Mouse (Mus musculus): ENCODE measurements around the gene Pi4ka. TPM values are rescaled to one million over a fixed set of nuclear protein-coding genes. Genes with fewer than 3 reads are reported as not detected.
A peak's percentile ranks its signal among the peaks of the same experiment; 100 is the strongest.
"Not testable (repeated sequence)": the region's sequence is repeated elsewhere in the genome, so short reads cannot be mapped to it uniquely, and the experiment has no call there.

Pi4ka gene
- polyA plus RNA-seq, 1 experiment from 2014 or later, result 39.7 TPM

GRCm38 (mm10) chr16:17243731-17244130 lies 162.4 kb downstream of the Pi4ka start:
- H3K36me3 ChIP-seq, result no peaks in the 10 kb centered on the region
- peaks cover 40% of the 10 kb centered on the region for H3K4me1 ChIP-seq
- no peak overlapping the region for H3K4me2 ChIP-seq
- 55% methylated on average over 1 of the region's 1 CpGs for WGBS
- no peak overlapping the region for H3K9ac ChIP-seq
- no peak overlapping the region; the same call in 1 of the 2 replicates for H3K27ac ChIP-seq
- no peak for ATAC-seq (replicated peaks; ENCODE audit: low FRiP score)
- H3K9me3 ChIP-seq (replicated peaks), result no peaks in the 10 kb centered on the region
- H3K27me3 ChIP-seq, result no peaks in the 10 kb centered on the region
- no peak overlapping the region for H3K4me3 ChIP-seq (replicated peaks)

GRCm38 (mm10) chr16:17239409-17239808 lies 166.7 kb downstream of the Pi4ka start:
- 77% methylated on average over 2 of the region's 2 CpGs for WGBS
- H3K4me2 ChIP-seq, result no peak overlapping the region
- H3K27ac ChIP-seq, result no peak overlapping the region
- H3K4me1 ChIP-seq, result peaks cover 60% of the 10 kb centered on the region
- H3K36me3 ChIP-seq, result no peaks in the 10 kb centered on the region
- no peak overlapping the region for H3K4me3 ChIP-seq (replicated peaks)
- H3K27me3 ChIP-seq, result no peaks in the 10 kb centered on the region
- no peaks in the 10 kb centered on the region for H3K9me3 ChIP-seq (replicated peaks)
- H3K9ac ChIP-seq, result no peak overlapping the region
- ATAC-seq (replicated peaks; ENCODE audit: low FRiP score), result no peak

GRCm38 (mm10) chr16:17237634-17238033 lies 168.5 kb downstream of the Pi4ka start:
- WGBS, result 78% methylated on average over 3 of the region's 3 CpGs
- no peak for ATAC-seq (replicated peaks; ENCODE audit: low FRiP score)
- no peak overlapping the region for H3K4me2 ChIP-seq
- H3K4me3 ChIP-seq (replicated peaks), result no peak overlapping the region
- no peaks in the 10 kb centered on the region for H3K27me3 ChIP-seq
- no peaks in the 10 kb centered on the region for H3K9me3 ChIP-seq (replicated peaks)
- peaks cover 58% of the 10 kb centered on the region for H3K4me1 ChIP-seq
- H3K9ac ChIP-seq, result no peak overlapping the region
- no peak overlapping the region for H3K27ac ChIP-seq
- no peaks in the 10 kb centered on the region for H3K36me3 ChIP-seq

GRCm38 (mm10) chr16:17234916-17235665 lies 171.0 kb downstream of the Pi4ka start:
- peak overlapping the region; percentile 52 for H3K27ac ChIP-seq
- 29% methylated on average over 9 of the region's 9 CpGs for WGBS
- H3K9ac ChIP-seq, result peak overlapping the region; percentile 91

GRCm38 (mm10) chr16:17234499-17234895 lies 171.6 kb downstream of the Pi4ka start:
- Histone ChIP-seq H3K4me2 (peak overlapping the region; percentile 92), H3K9me3 (replicated peaks) (no peaks in the 10 kb centered on the region), H3K9ac (peak overlapping the region; percentile 91), H3K27me3 (no peaks in the 10 kb centered on the region), H3K27ac (peak overlapping the region; percentile 90), H3K36me3 (no peaks in the 10 kb centered on the region), H3K4me1 (peaks cover 49% of the 10 kb centered on the region), H3K4me3 (replicated peaks) (peak overlapping the region; percentile 91)
- ATAC-seq (replicated peaks; ENCODE audit: low FRiP score), result no peak
- 3% methylated on average over 12 of the region's 12 CpGs for WGBS

More at GRCm38 (mm10) chr16:17234916-17235665, 171.0 kb downstream of the Pi4ka start:
- H3K4me3 ChIP-seq (replicated peaks), result peak overlapping the region; percentile 91
- no peak for ATAC-seq (replicated peaks; ENCODE audit: low FRiP score)
- H3K9me3 ChIP-seq (replicated peaks), result no peaks in the 10 kb centered on the region
- peak overlapping the region; percentile 92 for H3K4me2 ChIP-seq
- H3K27me3 ChIP-seq, result no peaks in the 10 kb centered on the region
- H3K36me3 ChIP-seq, result no peaks in the 10 kb centered on the region
- H3K4me1 ChIP-seq, result peaks cover 53% of the 10 kb centered on the region

- Histone ChIP-seq H3K27me3 (no peaks in the 10 kb centered on the region), H3K4me1 (peaks cover 43% of the 10 kb centered on the region), H3K9ac (peak overlapping the region; percentile 91), H3K9me3 (replicated peaks) (no peaks in the 10 kb centered on the region), H3K27ac (peak overlapping the region; percentile 90), H3K36me3 (no peaks in the 10 kb centered on the region), H3K4me2 (peak overlapping the region; percentile 92), H3K4me3 (replicated peaks) (peak overlapping the region; percentile 91)
- peak; percentile 68 for ATAC-seq (replicated peaks; ENCODE audit: low FRiP score)
- WGBS, result under 1% methylated on average over 61 of the region's 62 CpGs
Measured at GRCm38 (mm10) chr16:17233702-17234498, 172.2 kb downstream of the Pi4ka start.

GRCm38 (mm10) chr16:17232794-17233701 lies 173.1 kb downstream of the Pi4ka start, which contains the start of gene Hic2:
Hic2 (plus strand) TSS chr16:17233572.
- peak; percentile 98 for ATAC-seq (replicated peaks; ENCODE audit: low FRiP score)

GRCm38 (mm10) chr16:17231523-17231922 lies 174.6 kb downstream of the Pi4ka start:
- peaks cover 32% of the 10 kb centered on the region for H3K4me1 ChIP-seq
- not testable (repeated sequence) for H3K27ac ChIP-seq; ATAC-seq (replicated peaks; ENCODE audit: low FRiP score); H3K4me3 ChIP-seq (replicated peaks); H3K36me3 ChIP-seq; H3K9ac ChIP-seq; H3K4me2 ChIP-seq; H3K9me3 ChIP-seq (replicated peaks); H3K27me3 ChIP-seq
- WGBS, result 90% methylated on average over 2 of the region's 2 CpGs

More at GRCm38 (mm10) chr16:17232794-17233701, 173.1 kb downstream of the Pi4ka start, which contains the start of gene Hic2:
- Histone ChIP-seq H3K36me3 (no peaks in the 10 kb centered on the region), H3K4me3 (replicated peaks) (peak within 1 kb of the TSS; percentile 91), H3K27ac (peak within 1 kb of the TSS; percentile 90), H3K27me3 (no peaks in the 10 kb centered on the region), H3K9ac (peak within 1 kb of the TSS; percentile 91), H3K4me2 (peak within 1 kb of the TSS; percentile 92), H3K9me3 (replicated peaks) (no peaks in the 10 kb centered on the region), H3K4me1 (peaks cover 36% of the 10 kb centered on the region)
- 1% methylated on average over 58 of the region's 59 CpGs for WGBS

Other genes starting within 250 kb of the Pi4ka start
- gene Ube2l3, start 203.7 kb downstream of the Pi4ka start, polyA plus RNA-seq (2015; fragmentation: Nextera tagmentation; extraction: Ambion mirVana), result 360 and 379 TPM in 2 replicates
- gene Rimbp3, start 197.7 kb downstream of the Pi4ka start, polyA plus RNA-seq (2015; fragmentation: Nextera tagmentation; extraction: Ambion mirVana), result 0.44 and 0.73 TPM in 2 replicates
- 4.6 and 4.8 TPM in 2 replicates for gene Hic2, start 172.7 kb downstream of the Pi4ka start, polyA plus RNA-seq (2015; fragmentation: Nextera tagmentation; extraction: Ambion mirVana)
- 13.3 and 17.7 TPM in 2 replicates for gene Tmem191c, start 130.2 kb downstream of the Pi4ka start, polyA plus RNA-seq (2015; fragmentation: Nextera tagmentation; extraction: Ambion mirVana)
- 1.9 and 3.2 TPM in 2 replicates for gene Serpind1, start 74.9 kb downstream of the Pi4ka start, polyA plus RNA-seq (2015; fragmentation: Nextera tagmentation; extraction: Ambion mirVana)
- 14.2 and 15.2 TPM in 2 replicates for gene Snap29, start 328 bp downstream of the Pi4ka start, polyA plus RNA-seq (2015; fragmentation: Nextera tagmentation; extraction: Ambion mirVana)
- 68.9 and 72.6 TPM in 2 replicates for gene Crkl, start 45.7 kb upstream of the Pi4ka start, polyA plus RNA-seq (2015; fragmentation: Nextera tagmentation; extraction: Ambion mirVana)
- 1.8 and 2.1 TPM in 2 replicates for gene Aifm3, start 83.3 kb upstream of the Pi4ka start, polyA plus RNA-seq (2015; fragmentation: Nextera tagmentation; extraction: Ambion mirVana)
- 83.3 and 96.0 TPM in 2 replicates for gene Lztr1, start 102.4 kb upstream of the Pi4ka start, polyA plus RNA-seq (2015; fragmentation: Nextera tagmentation; extraction: Ambion mirVana)
- gene Thap7, start 124.8 kb upstream of the Pi4ka start, polyA plus RNA-seq (2015; fragmentation: Nextera tagmentation; extraction: Ambion mirVana), result 51.9 and 55.2 TPM in 2 replicates
- 0.23 and 0.24 TPM in 2 replicates for gene Lrrc74b, start 154.9 kb upstream of the Pi4ka start, polyA plus RNA-seq (2015; fragmentation: Nextera tagmentation; extraction: Ambion mirVana)
- gene P2rx6, start 155.6 kb upstream of the Pi4ka start, polyA plus RNA-seq (2015; fragmentation: Nextera tagmentation; extraction: Ambion mirVana), result 0.82 and 1.2 TPM in 2 replicates
- gene Slc7a4, start 176.9 kb upstream of the Pi4ka start, polyA plus RNA-seq (2015; fragmentation: Nextera tagmentation; extraction: Ambion mirVana), result 8.6 and 10.3 TPM in 2 replicates
- 38.8 and 42.6 TPM in 2 replicates for gene Smpd4, start 213.0 kb upstream of the Pi4ka start, polyA plus RNA-seq (2015; fragmentation: Nextera tagmentation; extraction: Ambion mirVana)
- 6.8 and 7.8 TPM in 2 replicates for gene Ccdc74a, start 240.2 kb upstream of the Pi4ka start, polyA plus RNA-seq (2015; fragmentation: Nextera tagmentation; extraction: Ambion mirVana)

Data from kidney, embryonic 15.5 days (tissue).